In the genomic region with DNA sequence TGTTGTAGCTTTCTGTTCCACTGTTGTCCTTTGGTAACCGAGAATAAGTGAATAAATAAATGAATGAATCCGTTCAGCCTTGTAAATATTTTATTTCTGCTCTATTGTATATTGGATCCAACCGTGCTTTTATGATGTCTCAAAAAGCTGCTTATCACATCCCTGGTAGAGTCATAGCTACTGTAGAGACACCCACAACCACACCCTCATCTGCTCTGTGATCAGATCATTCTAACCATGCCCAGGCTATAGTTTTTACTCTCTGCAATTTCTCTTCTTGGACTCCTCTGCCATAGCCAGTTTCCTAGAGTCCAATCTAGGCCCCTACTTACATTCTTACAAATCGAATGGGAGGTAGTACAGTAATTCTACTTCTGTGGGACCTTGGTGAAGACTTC, we compare ENCODE assay signal across 11 mouse cellular contexts. TPM values are rescaled to one million over a fixed set of nuclear protein-coding genes. Genes with fewer than 3 reads are reported as not detected.
DNase-seq lines count a peak whose midpoint lies in the region; ATAC-seq and TF ChIP-seq lines count a peak whose summit lies in the region.
"Had no signal": no experiment of that assay in that cellular context is flagged by ENCODE, and none has a peak within 500 bp of the region (broad histone marks: within the 10 kb centered on the region; RNA-seq: fewer than 3 reads in every experiment).

No protein-coding gene starts in this region.

- H3K9me3 ChIP-seq in hindbrain, embryonic 10.5 days: no peaks in the 10 kb centered on the region
- H3K9me3 ChIP-seq in hindbrain, postnatal 0 days (ENCODE audit: low read length): no peaks in the 10 kb centered on the region
- no peaks in the 10 kb centered on the region for H3K9me3 ChIP-seq in embryonic facial prominence, embryonic 15.5 days (replicated peaks)
- H3K9me3 ChIP-seq: neural tube, embryonic 15.5 days had no signal

- no peak for DNase-seq in hindbrain, embryonic 10.5 days (ENCODE audit: low spot score)
- no peak for DNase-seq in hindbrain, postnatal 0 days (ENCODE audit: low spot score)
- peak; percentile 44 for DNase-seq in c-Kit-positive CD71-positive TER-119-negative erythroid progenitor cells, embryonic 14.5 days (ENCODE audit: low read depth)
- no peak for DNase-seq in gastrocnemius, postnatal 14 days
- DNase-seq in left cerebral cortex, adult 9 months (ENCODE audit: low spot score in 2 of 2): no peak
- DNase-seq: lung, postnatal 14 days; right cerebral cortex, postnatal 25 days had no signal

- intact Hi-C loops in gastrocnemius, postnatal 14 days (cut with DNase I; ENCODE audit: low total_unique reads): no loop called here

- WGBS in hindbrain, embryonic 10.5 days: 79% methylated on average over 4 of the region's 4 CpGs
- 61% methylated on average over 4 of the region's 4 CpGs for WGBS in hindbrain, postnatal 0 days
- WGBS in embryonic facial prominence, embryonic 15.5 days: 72% methylated on average over 4 of the region's 4 CpGs

- no peak for TF ChIP-seq CTCF in hindbrain, postnatal 0 days (IDR thresholded peaks at IDR 0.05; ENCODE audit: low read depth)

- H3K36me3 ChIP-seq in hindbrain, embryonic 10.5 days: no peaks in the 10 kb centered on the region
- no peaks in the 10 kb centered on the region for H3K36me3 ChIP-seq in hindbrain, postnatal 0 days (ENCODE audit: insufficient read depth, low read length)
- no peaks in the 10 kb centered on the region for H3K36me3 ChIP-seq in embryonic facial prominence, embryonic 15.5 days
- H3K36me3 ChIP-seq: neural tube, embryonic 15.5 days had no signal

- no peak overlapping the region for H3K4me3 ChIP-seq in hindbrain, embryonic 10.5 days
- H3K4me3 ChIP-seq in hindbrain, postnatal 0 days (ENCODE audit: low read length): no peak overlapping the region
- no peak overlapping the region for H3K4me3 ChIP-seq in embryonic facial prominence, embryonic 15.5 days (replicated peaks)
- H3K4me3 ChIP-seq: neural tube, embryonic 15.5 days had no signal

- H3K4me1 ChIP-seq in hindbrain, embryonic 10.5 days (replicated peaks): peaks cover 87% of the 10 kb centered on the region
- H3K4me1 ChIP-seq in hindbrain, postnatal 0 days (ENCODE audit: insufficient read depth, low read length): no peaks in the 10 kb centered on the region
- peaks cover 15% of the 10 kb centered on the region for H3K4me1 ChIP-seq in embryonic facial prominence, embryonic 15.5 days

- H3K27ac ChIP-seq in hindbrain, embryonic 10.5 days: peak overlapping the region; percentile 81
- H3K27ac ChIP-seq in hindbrain, postnatal 0 days: no peak overlapping the region
- peak overlapping the region; percentile 29; the same call in 1 of the 2 replicates for H3K27ac ChIP-seq in embryonic facial prominence, embryonic 15.5 days (replicated peaks)
- H3K27ac ChIP-seq: neural tube, embryonic 15.5 days had no signal

- H3K27me3 ChIP-seq in hindbrain, embryonic 10.5 days (ENCODE audit: insufficient read depth, poor library complexity, severe bottlenecking): peaks cover 4% of the 10 kb centered on the region; the same call in 1 of the 2 replicates
- H3K27me3 ChIP-seq in hindbrain, postnatal 0 days (ENCODE audit: insufficient read depth, low read length): no peaks in the 10 kb centered on the region
- no peaks in the 10 kb centered on the region for H3K27me3 ChIP-seq in embryonic facial prominence, embryonic 15.5 days
- H3K27me3 ChIP-seq: neural tube, embryonic 15.5 days had no signal

- H3K4me2 ChIP-seq in hindbrain, postnatal 0 days (ENCODE audit: low read depth, low read length): no peak overlapping the region
- no peak overlapping the region for H3K4me2 ChIP-seq in embryonic facial prominence, embryonic 15.5 days (replicated peaks)
- H3K4me2 ChIP-seq: neural tube, embryonic 15.5 days had no signal

- ATAC-seq in hindbrain, postnatal 0 days: no peak
- ATAC-seq in embryonic facial prominence, embryonic 15.5 days (ENCODE audit: insufficient number of reproducible peaks, low FRiP score, low TSS enrichment, low read depth): no peak
- peak; percentile 51 for ATAC-seq in megakaryocyte progenitor cell, adult 5-6 weeks (replicated peaks; ENCODE audit: poor library complexity)
- ATAC-seq: activated CD4-positive, CD25-positive, alpha-beta regulatory T cell, adult 4 months had no signal

- H3K9ac ChIP-seq in hindbrain, postnatal 0 days (replicated peaks; ENCODE audit: low read length): no peak overlapping the region
- H3K9ac ChIP-seq in embryonic facial prominence, embryonic 15.5 days: no peak overlapping the region
- H3K9ac ChIP-seq: neural tube, embryonic 15.5 days had no signal

RNA-seq across cellular contexts. Expression of a gene that starts 12.7 kb away (rescaled TPM):
- polyA plus RNA-seq in hindbrain, embryonic 10.5 days (2016; fragmentation: Nextera tagmentation; extraction: Ambion mirVana): 10.2 TPM in 2 replicates
- 11.4 and 13.7 TPM in 2 replicates for total RNA-seq in hindbrain, postnatal 0 days (2014; rRNA removed)
- polyA plus RNA-seq in hindbrain, postnatal 0 days (2015; fragmentation: Nextera tagmentation; extraction: Ambion mirVana): 15.4 and 20.5 TPM in 2 replicates
- polyA plus RNA-seq in embryonic facial prominence, embryonic 15.5 days (2015; fragmentation: Nextera tagmentation; extraction: Ambion mirVana): 20.7 and 24.2 TPM in 2 replicates
- total RNA-seq in megakaryocyte progenitor cell, adult 5-6 weeks (2015): not detected in 2 replicates
- not detected in 2 replicates for total RNA-seq in megakaryocyte progenitor cell, adult 5-6 weeks (2017)
- 10 to 100 TPM; 20.5 to 28.2 TPM for total RNA-seq in gastrocnemius, postnatal 14 days (2021)

Comparison
In these comparisons a context has a peak if more than half of its experiments do, and no peak if none do; other contexts are left out.
1. RNA of a gene that starts 12.7 kb away (total RNA-seq): 20.5 to 28.2 TPM in gastrocnemius, postnatal 14 days and 11.4 to 13.7 TPM in hindbrain, postnatal 0 days; not detected in megakaryocyte progenitor cell, adult 5-6 weeks; every median in the first group is over 10 times any median in the second.